Mouse (Mus musculus) CH12.LX (cell line): ENCODE measurements around the gene Snu13.

Experiments used
- CHD1 ChIP-seq: IDR thresholded peaks from 2 replicates; pipeline ENCODE4 v1.6.1; 2012; ENCODE audit warnings: low read depth, low read length, improper control_type of control experiment, inconsistent platforms
- POLR2A ChIP-seq: IDR thresholded peaks from 2 replicates; pipeline ENCODE4 v1.6.1; 2011; ENCODE audit warnings: low read depth, mild to moderate bottlenecking, improper control_type of control experiment, low read length
- RAD21 ChIP-seq: IDR thresholded peaks from 2 replicates; pipeline ENCODE4 v1.6.1; 2011; ENCODE audit warnings: low read depth, mild to moderate bottlenecking, low read length, improper control_type of control experiment, moderate library complexity

DNA sequence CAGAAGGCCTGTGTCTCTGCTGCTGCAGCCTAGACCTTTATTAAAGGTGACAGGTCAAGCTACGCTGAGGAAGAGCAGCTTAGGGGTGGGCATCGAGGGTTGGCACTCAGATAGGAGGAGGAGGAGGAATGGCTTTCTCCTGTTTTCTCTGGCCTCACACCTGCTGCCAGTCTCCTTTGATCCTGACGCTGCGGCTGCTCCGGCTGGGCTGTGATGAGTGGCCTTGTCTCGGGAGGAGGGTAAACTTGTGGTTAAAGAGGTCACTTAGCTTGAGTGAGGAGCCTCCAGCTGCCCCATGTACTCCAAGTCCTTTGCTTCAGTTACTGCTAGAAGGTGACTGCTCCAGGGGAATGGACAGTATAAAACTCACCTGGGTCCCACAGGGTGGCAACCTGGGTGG lies 53.4 kb downstream of the Snu13 start:
- TF ChIP-seq RAD21: no peak
- TF ChIP-seq CHD1: no peak
- no peak for TF ChIP-seq POLR2A
